Mouse (Mus musculus): ENCODE data around the gene Gm11627. TPM values are rescaled to one million over a fixed set of nuclear protein-coding genes. Genes with fewer than 3 reads are reported as not detected.

Gene Gm11627
- total and polyA plus RNA-seq, 3 experiments = 1.2 to 4.0 (median 1.5) TPM

- Histone ChIP-seq H3K4me3 (no peak overlapping the region), H3K4me1 (ENCODE audit: control insufficient read depth, insufficient read depth, low read length) (no peaks in the 10 kb centered on the region; the same call in 1 of the 2 replicates), H3K36me3 (ENCODE audit: control insufficient read depth, insufficient read depth, low read length) (no peaks in the 10 kb centered on the region), H3K27ac (no peak overlapping the region), H3K79me2 (replicated peaks; ENCODE audit: control insufficient read depth, insufficient read depth, low read length) (no peaks in the 10 kb centered on the region), H3K27me3 (ENCODE audit: control insufficient read depth, insufficient read depth, low read length) (no peaks in the 10 kb centered on the region), H3K9ac (ENCODE audit: low read depth, low read length) (no peak overlapping the region)
- TF ChIP-seq CTCF (IDR thresholded peaks at IDR 0.05) (no peak), EP300 (IDR thresholded peaks at IDR 0.05; ENCODE audit: insufficient read depth, low read depth, low read length) (no peak), POLR2A (IDR thresholded peaks at IDR 0.05; ENCODE audit: insufficient read depth, low read depth, low read length) (no peak)
- no peak for DNase-seq
- WGBS = 78% methylated on average over 3 of the region's 3 CpGs
- intact Hi-C loops (cut with DNase I) = no loop called here
Measured at GRCm38 (mm10) chr11:102587554-102587953, 8.3 kb upstream of the Gm11627 start.

GRCm38 (mm10) chr11:102586445-102587130 is 7.3 kb upstream of the Gm11627 start:
- no peak overlapping the region for H3K27ac ChIP-seq
- DNase-seq = no peak
- 88% methylated on average over 4 of the region's 4 CpGs for WGBS
- H3K4me3 ChIP-seq = no peak overlapping the region
- H3K36me3 ChIP-seq (ENCODE audit: control insufficient read depth, insufficient read depth, low read length) = no peaks in the 10 kb centered on the region
- TF ChIP-seq EP300 (IDR thresholded peaks at IDR 0.05; ENCODE audit: insufficient read depth, low read depth, low read length) (no peak), CTCF (IDR thresholded peaks at IDR 0.05) (peak; percentile 14; the same call in 1 of the 2 replicates), POLR2A (IDR thresholded peaks at IDR 0.05; ENCODE audit: insufficient read depth, low read depth, low read length) (no peak)
- intact Hi-C loops (cut with DNase I) = no loop called here
- H3K9ac ChIP-seq (ENCODE audit: low read depth, low read length) = no peak overlapping the region
- H3K4me1 ChIP-seq (ENCODE audit: control insufficient read depth, insufficient read depth, low read length) = peaks cover 3% of the 10 kb centered on the region
- no peaks in the 10 kb centered on the region for H3K27me3 ChIP-seq (ENCODE audit: control insufficient read depth, insufficient read depth, low read length)
- no peaks in the 10 kb centered on the region for H3K79me2 ChIP-seq (replicated peaks; ENCODE audit: control insufficient read depth, insufficient read depth, low read length)

GRCm38 (mm10) chr11:102582736-102583135 is 3.5 kb upstream of the Gm11627 start:
- no peak for DNase-seq
- H3K79me2 ChIP-seq (replicated peaks; ENCODE audit: control insufficient read depth, insufficient read depth, low read length) = no peaks in the 10 kb centered on the region
- H3K9ac ChIP-seq (ENCODE audit: low read depth, low read length) = no peak overlapping the region
- H3K27ac ChIP-seq = no peak overlapping the region
- TF ChIP-seq POLR2A (IDR thresholded peaks at IDR 0.05; ENCODE audit: insufficient read depth, low read depth, low read length) (no peak), EP300 (IDR thresholded peaks at IDR 0.05; ENCODE audit: insufficient read depth, low read depth, low read length) (no peak), CTCF (IDR thresholded peaks at IDR 0.05) (no peak)
- peaks cover 3% of the 10 kb centered on the region for H3K4me1 ChIP-seq (ENCODE audit: control insufficient read depth, insufficient read depth, low read length)
- 25% methylated on average over 5 of the region's 5 CpGs for WGBS
- no peak overlapping the region for H3K4me3 ChIP-seq
- no peaks in the 10 kb centered on the region for H3K36me3 ChIP-seq (ENCODE audit: control insufficient read depth, insufficient read depth, low read length)
- H3K27me3 ChIP-seq (ENCODE audit: control insufficient read depth, insufficient read depth, low read length) = no peaks in the 10 kb centered on the region
- intact Hi-C loops (cut with DNase I) = no loop called here

- no peak overlapping the region; the same call in 1 of the 2 replicates for H3K27ac ChIP-seq
- WGBS = 30% methylated on average over 13 of the region's 13 CpGs
- intact Hi-C loops (cut with DNase I) = no loop called here
Measured at GRCm38 (mm10) chr11:102582016-102582610, 2.9 kb upstream of the Gm11627 start.

DNA sequence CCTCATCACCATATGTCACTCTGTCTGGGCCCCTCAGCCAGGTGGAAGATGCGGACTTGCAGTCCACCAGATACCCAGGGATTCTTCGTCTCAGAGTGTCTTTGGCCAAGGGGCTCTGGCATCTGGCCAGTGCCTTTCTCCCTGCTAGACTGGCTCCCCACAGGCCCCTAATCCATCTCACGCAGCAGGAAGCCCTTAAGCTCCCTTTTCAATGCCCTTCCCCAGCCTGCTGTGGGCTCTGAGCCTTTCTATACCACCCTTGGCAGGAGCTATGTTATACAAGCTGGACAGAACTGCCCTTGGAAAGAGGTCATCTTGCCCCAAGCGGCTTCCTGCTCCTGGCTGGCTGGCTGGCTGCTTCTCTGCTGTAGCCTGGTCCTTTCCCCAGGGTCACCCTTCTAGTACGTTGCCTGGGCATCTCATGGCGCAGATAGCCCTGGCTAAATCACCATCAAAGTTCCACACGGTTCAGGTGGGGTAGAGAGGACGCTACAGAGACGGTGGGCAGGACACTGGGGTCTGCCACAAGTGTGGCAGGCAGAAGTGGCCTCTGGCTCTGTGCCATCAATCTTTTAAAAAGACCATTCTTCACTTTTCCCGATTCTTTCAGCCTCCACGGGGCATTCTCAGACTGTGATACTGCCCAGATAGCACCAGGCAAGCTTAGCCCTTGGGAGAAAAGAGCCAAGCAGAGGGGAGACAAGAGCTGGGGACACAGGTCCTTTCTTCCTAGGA is 2.2 kb upstream of the Gm11627 start:
- TF ChIP-seq EP300 (IDR thresholded peaks at IDR 0.05; ENCODE audit: insufficient read depth, low read depth, low read length) (no peak), CTCF (IDR thresholded peaks at IDR 0.05) (no peak), POLR2A (IDR thresholded peaks at IDR 0.05; ENCODE audit: insufficient read depth, low read depth, low read length) (no peak)
- 34% methylated on average over 11 of the region's 11 CpGs for WGBS

More at GRCm38 (mm10) chr11:102582016-102582610, 2.9 kb upstream of the Gm11627 start:
- H3K79me2 ChIP-seq (replicated peaks; ENCODE audit: control insufficient read depth, insufficient read depth, low read length) = no peaks in the 10 kb centered on the region
- peak; percentile 34 to 45 for DNase-seq
- TF ChIP-seq CTCF (IDR thresholded peaks at IDR 0.05) (no peak), POLR2A (IDR thresholded peaks at IDR 0.05; ENCODE audit: insufficient read depth, low read depth, low read length) (no peak), EP300 (IDR thresholded peaks at IDR 0.05; ENCODE audit: insufficient read depth, low read depth, low read length) (no peak)
- H3K9ac ChIP-seq (ENCODE audit: low read depth, low read length) = no peak overlapping the region
- H3K27me3 ChIP-seq (ENCODE audit: control insufficient read depth, insufficient read depth, low read length) = no peaks in the 10 kb centered on the region
- peaks cover 3% of the 10 kb centered on the region for H3K4me1 ChIP-seq (ENCODE audit: control insufficient read depth, insufficient read depth, low read length)
- H3K36me3 ChIP-seq (ENCODE audit: control insufficient read depth, insufficient read depth, low read length) = no peaks in the 10 kb centered on the region
- no peak overlapping the region for H3K4me3 ChIP-seq

More for the DNA sequence above, 2.2 kb upstream of the Gm11627 start:
- Histone ChIP-seq H3K4me1 (ENCODE audit: control insufficient read depth, insufficient read depth, low read length) (peaks cover 3% of the 10 kb centered on the region), H3K79me2 (replicated peaks; ENCODE audit: control insufficient read depth, insufficient read depth, low read length) (no peaks in the 10 kb centered on the region), H3K4me3 (no peak overlapping the region), H3K36me3 (ENCODE audit: control insufficient read depth, insufficient read depth, low read length) (no peaks in the 10 kb centered on the region), H3K27me3 (ENCODE audit: control insufficient read depth, insufficient read depth, low read length) (no peaks in the 10 kb centered on the region), H3K9ac (ENCODE audit: low read depth, low read length) (no peak overlapping the region), H3K27ac (no peak overlapping the region; the same call in 1 of the 2 replicates)
- intact Hi-C loops (cut with DNase I) = no loop called here
- peak in 1 of 2 experiments; percentile 15 for DNase-seq

Data from heart, adult 2 months (tissue).